Mouse (Mus musculus): ENCODE measurements around the gene Aldh16a1. TPM values are rescaled to one million over a fixed set of nuclear protein-coding genes. Genes with fewer than 3 reads are reported as not detected.

Aldh16a1 gene
- total RNA-seq, 1 experiment from 2014 or later: 106 TPM

DNA sequence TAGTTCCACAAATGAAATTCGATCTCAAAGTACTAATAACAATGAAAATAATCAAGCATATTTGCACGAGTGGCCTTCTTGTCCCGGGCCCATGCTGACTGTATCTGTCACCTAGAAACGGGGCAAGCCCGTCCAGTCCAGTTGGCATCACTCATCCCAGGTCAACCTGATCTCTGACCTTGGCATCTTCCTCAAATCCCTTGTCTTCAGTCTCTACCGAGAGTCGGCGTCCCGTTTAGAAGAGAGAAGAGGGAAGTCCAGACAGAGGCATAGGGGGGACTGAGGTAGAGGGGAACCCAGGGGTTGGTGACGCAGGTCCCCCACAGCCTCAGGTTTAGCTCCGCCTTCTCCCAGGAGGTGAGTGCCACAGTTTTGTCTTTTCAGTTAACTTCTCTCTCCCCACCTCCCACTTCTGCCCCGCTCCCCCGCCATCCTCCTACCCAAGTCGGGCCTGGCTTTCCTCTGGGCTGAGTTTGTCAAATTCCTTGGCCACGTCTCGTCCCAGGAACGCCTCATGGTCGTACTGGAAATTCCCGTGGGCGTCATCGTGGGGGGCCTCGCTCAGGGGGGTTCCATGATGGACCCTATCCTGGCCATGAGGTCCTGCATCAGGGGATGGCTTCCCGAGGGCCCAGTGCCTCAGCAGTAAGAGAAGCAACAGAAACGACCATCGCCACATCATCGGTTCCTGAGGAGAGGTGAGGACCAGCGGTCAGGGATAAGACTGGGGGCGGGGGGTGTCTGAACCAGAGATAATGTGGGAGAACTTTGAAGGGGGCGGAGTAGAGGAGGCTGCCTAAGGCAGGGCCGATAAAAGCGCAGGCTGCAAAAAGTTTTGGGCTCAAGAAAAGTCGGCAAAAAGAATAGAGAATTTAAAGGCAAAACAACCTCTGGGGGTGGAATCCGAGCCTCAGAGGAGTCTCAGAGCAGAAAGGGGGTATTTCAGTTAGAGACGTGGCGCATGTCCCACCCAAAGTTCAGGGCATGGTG, 63.1 kb downstream of the Aldh16a1 start:
- DNase-seq: no peak

Small RNA genes within 50 kb of the gene (microRNA-seq; reads per million reads assigned to microRNA genes)
- gene Mir150 (289 to 671 reads per million in 2 experiments), gene Mir5121 (32.9 to 51.2 reads per million in 2 experiments), gene Mir7055 (0 reads per million in 2 experiments)

Other genes starting within 250 kb of the Aldh16a1 start
- 83.7 and 115 TPM in 2 replicates for gene Ap2a1, start 225.1 kb downstream of the Aldh16a1 start, total RNA-seq (2021)
- not detected in 2 replicates for gene Tsks, start 211.4 kb downstream of the Aldh16a1 start, total RNA-seq (2021)
- 13.3 and 16.5 TPM in 2 replicates for gene Cpt1c, start 179.7 kb downstream of the Aldh16a1 start, total RNA-seq (2021)
- 177 and 221 TPM in 2 replicates for gene Prmt1, start 168.0 kb downstream of the Aldh16a1 start, total RNA-seq (2021)
- 138 and 151 TPM in 2 replicates for gene Irf3, start 156.9 kb downstream of the Aldh16a1 start, total RNA-seq (2021)
- gene Bcl2l12, start 155.9 kb downstream of the Aldh16a1 start, total RNA-seq (2021): 18.7 and 24.4 TPM in 2 replicates
- gene Scaf1, start 138.2 kb downstream of the Aldh16a1 start, total RNA-seq (2021): 86.4 and 99.4 TPM in 2 replicates
- 94.0 and 102 TPM in 2 replicates for gene Rras, start 136.6 kb downstream of the Aldh16a1 start, total RNA-seq (2021)
- gene Prr12, start 101.7 kb downstream of the Aldh16a1 start, total RNA-seq (2021): 71.1 and 78.5 TPM in 2 replicates
- 46.5 and 67.2 TPM in 2 replicates for gene Nosip, start 92.2 kb downstream of the Aldh16a1 start, total RNA-seq (2021)
- 19.2 and 21.4 TPM in 2 replicates for gene Prrg2, start 91.9 kb downstream of the Aldh16a1 start, total RNA-seq (2021)
- gene Rcn3, start 62.4 kb downstream of the Aldh16a1 start, total RNA-seq (2021): 27.7 and 33.5 TPM in 2 replicates
- gene Fcgrt, start 50.7 kb downstream of the Aldh16a1 start, total RNA-seq (2021): 88.4 and 96.1 TPM in 2 replicates
- gene Rps11, start 30.1 kb downstream of the Aldh16a1 start, total RNA-seq (2021): 1,211 and 1,259 TPM in 2 replicates
- 1,469 and 1,540 TPM in 2 replicates for gene Rpl13a, start 25.8 kb downstream of the Aldh16a1 start, total RNA-seq (2021)
- not detected in 2 replicates for gene Gm45713, start 18.4 kb downstream of the Aldh16a1 start, total RNA-seq (2021)
- gene Flt3l, start 18.2 kb downstream of the Aldh16a1 start, total RNA-seq (2021): 29.1 and 32.1 TPM in 2 replicates
- gene Pih1d1, start 281 bp downstream of the Aldh16a1 start, total RNA-seq (2021): 61.7 and 74.3 TPM in 2 replicates
- gene Slc17a7, start 9.4 kb upstream of the Aldh16a1 start, total RNA-seq (2021): 0.15 and 0.33 TPM in 2 replicates
- not detected in 2 replicates for gene Gfy, start 25.0 kb upstream of the Aldh16a1 start, total RNA-seq (2021)
- not detected in 2 replicates for gene Pth2, start 26.4 kb upstream of the Aldh16a1 start, total RNA-seq (2021)
- gene Ccdc155, start 50.3 kb upstream of the Aldh16a1 start, total RNA-seq (2021): 0.12 TPM in 1 of 2 replicates, not detected in the other
- not detected in 2 replicates for gene Dkkl1, start 57.6 kb upstream of the Aldh16a1 start, total RNA-seq (2021)
- gene Tead2, start 61.2 kb upstream of the Aldh16a1 start, total RNA-seq (2021): 15.0 and 15.3 TPM in 2 replicates
- 2.7 TPM in 2 replicates for gene Cd37, start 84.5 kb upstream of the Aldh16a1 start, total RNA-seq (2021)
- not detected in 2 replicates for gene Slc6a16, start 86.5 kb upstream of the Aldh16a1 start, total RNA-seq (2021)
- not detected in 2 replicates for gene Slc6a21, start 122.9 kb upstream of the Aldh16a1 start, total RNA-seq (2021)
- 9.3 and 14.2 TPM in 2 replicates for gene Trpm4, start 179.2 kb upstream of the Aldh16a1 start, total RNA-seq (2021)
- gene Hrc, start 180.7 kb upstream of the Aldh16a1 start, total RNA-seq (2021): 0.18 TPM in 1 of 2 replicates, not detected in the other
- gene Ppfia3, start 212.4 kb upstream of the Aldh16a1 start, total RNA-seq (2021): 1.9 and 2.9 TPM in 2 replicates
- gene Lin7b, start 216.0 kb upstream of the Aldh16a1 start, total RNA-seq (2021): 8.7 TPM in 1 of 2 replicates, not detected in the other
- gene Snrnp70, start 241.2 kb upstream of the Aldh16a1 start, total RNA-seq (2021): 361 and 425 TPM in 2 replicates